Mouse (Mus musculus) thymus, postnatal 25 days (tissue): ENCODE data around the gene Icam4.
A peak's percentile ranks its signal among the peaks of the same experiment; 100 is the strongest.
"Not testable (repeated sequence)": the region's sequence is repeated elsewhere in the genome, so short reads cannot be mapped to it uniquely, and the experiment has no call there.

Source experiments
- DNase-seq: peaks from one replicate; pipeline ENCODE4 v3.0.0; 2022

Gene Icam4

DNA sequence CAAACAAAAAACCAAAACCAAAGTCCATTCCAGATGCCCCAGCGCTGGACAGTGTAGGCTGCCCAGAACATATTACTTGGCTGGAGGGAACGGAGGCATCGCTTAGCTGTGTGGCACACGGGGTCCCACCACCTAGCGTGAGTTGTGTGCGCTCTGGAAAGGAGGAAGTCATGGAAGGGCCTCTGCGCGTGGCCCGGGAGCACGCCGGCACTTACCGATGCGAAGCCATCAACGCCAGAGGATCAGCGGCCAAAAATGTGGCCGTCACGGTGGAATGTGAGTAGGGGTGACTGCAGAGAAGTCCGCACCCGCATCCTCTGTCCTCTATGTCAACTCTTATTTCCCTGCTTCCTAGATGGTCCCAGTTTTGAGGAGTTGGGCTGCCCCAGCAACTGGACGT lies 7.0 kb downstream of the Icam4 start:
- no peak for DNase-seq

DNA sequence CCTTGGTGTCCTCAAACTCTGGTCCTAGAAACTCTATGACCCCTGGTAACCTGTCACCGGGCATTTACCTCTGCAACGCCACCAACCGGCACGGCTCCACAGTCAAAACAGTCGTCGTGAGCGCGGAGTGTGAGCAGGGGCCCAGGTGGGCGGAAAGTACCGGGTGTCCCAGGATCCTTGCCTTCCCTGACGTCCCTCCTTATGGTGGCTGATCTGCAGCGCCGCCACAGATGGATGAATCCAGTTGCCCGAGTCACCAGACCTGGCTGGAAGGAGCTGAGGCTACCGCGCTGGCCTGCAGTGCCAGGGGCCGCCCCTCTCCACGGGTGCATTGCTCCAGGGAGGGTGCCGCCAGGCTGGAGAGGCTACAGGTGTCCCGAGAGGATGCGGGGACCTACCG lies 7.5 kb downstream of the Icam4 start:
- DNase-seq, result no peak

GRCm38 (mm10) chr9:21037481-21037891 lies 8.3 kb downstream of the Icam4 start:
- DNase-seq, result no peak

DNA sequence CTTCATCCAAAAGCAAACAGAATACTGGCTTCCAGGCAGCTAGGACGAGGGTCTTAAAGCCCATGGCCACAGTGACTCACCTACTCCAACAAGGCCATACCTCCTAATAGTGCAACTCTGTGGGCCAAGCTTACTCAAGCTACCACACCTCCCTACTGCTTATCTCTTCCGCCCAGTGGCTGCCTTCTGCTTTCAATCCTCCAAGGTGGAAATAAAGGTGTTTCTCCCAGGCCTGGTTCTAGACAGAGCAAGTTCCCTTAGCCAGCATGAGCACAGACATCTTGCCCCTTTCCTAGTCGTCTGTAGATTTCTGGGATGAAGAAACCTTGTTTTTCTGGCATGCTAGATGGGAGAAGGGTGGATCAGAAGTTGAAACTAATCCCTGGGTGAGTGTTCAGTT lies 10.6 kb downstream of the Icam4 start:
- no peak for DNase-seq

DNA sequence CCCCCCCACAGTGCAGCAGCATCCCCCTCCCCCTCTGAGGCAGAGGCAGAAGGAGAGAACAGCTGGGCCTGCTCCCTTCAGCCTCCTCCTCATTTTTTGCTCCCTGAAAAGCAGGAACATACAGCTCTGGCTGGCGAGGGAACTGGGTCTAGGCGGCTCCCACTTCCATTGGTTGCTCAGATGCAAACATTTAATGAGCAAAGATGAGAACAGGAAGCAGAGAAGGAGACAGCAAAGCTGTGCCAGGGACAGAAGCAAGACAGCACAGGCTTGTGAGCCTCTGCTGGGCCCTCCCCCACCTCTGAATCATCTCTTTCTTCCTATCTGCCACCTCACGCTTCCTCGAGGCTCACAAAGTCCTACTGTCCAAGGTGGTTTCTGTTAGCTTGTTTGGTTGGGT lies 12.1 kb downstream of the Icam4 start:
- no peak for DNase-seq

- DNase-seq, result no peak
These were observed 14.4 kb downstream of the Icam4 start for GRCm38 (mm10) chr9:21043563-21043962.

- not testable (repeated sequence) for DNase-seq
These were observed 15.6 kb downstream of the Icam4 start for GRCm38 (mm10) chr9:21044785-21045184.

- no peak for DNase-seq
These were observed 16.1 kb downstream of the Icam4 start for GRCm38 (mm10) chr9:21045235-21045634.

- no peak for DNase-seq
These were observed 22.4 kb downstream of the Icam4 start for GRCm38 (mm10) chr9:21051578-21051977.

GRCm38 (mm10) chr9:21062928-21063327 lies 33.8 kb downstream of the Icam4 start:
- DNase-seq, result no peak

DNA sequence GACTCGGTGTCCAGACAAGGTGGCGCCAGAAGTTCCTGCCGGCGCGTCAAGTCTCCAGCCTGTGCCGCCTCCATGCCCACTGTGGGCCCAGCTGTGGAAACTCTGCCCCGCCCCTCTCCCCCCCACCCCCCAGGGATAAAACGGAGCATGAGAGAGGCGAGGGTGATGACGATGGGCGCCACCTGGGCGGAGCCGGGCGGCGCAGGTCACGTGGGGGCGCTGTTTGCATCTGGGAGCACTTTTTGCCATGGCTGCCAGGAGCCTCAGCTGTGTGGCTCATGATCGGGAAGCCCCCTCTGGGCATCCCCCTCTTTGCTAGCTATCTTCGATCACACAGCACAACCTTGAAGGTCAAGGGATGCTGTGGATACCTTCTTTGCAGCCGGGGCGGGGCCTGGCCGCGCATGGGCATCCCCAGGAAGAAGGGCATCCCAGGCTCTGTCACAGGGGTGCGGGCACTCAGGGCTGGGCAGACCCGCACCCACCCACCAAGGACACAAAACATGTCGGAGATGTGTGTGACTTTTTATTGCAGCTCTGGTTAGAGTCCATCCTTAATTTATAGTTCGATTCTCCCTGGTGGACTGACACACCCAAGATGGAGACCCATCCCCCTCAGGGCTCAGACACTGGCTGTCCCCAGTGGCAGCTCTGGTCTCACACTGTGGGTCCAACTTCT lies 38.0 kb downstream of the Icam4 start, which contains the start of gene Zglp1:
Gene Zglp1, minus strand, starts transcription at position 88 of the 679 bp plus-strand sequence.
- DNase-seq, result no peak

DNA sequence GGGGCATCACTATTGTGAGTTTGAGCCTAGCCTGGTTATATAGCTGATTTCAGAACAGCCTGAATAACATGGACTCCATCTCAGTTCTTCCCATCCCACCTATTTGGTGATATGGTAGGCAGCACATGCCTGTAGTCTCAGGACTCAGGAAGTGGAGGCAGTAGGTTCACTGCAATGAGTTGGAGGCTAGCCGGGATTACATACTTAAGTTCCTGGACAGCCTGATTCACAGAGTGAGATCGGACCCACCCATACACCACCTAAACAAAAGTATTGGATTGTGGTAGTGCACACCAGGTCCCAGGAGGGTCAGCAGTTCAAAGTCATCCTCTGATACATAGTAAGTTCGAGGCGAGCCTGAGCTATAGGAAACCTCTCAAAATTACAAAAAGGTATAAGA lies 43.5 kb downstream of the Icam4 start:
- no peak for DNase-seq

GRCm38 (mm10) chr9:21073044-21073840 lies 44.1 kb downstream of the Icam4 start, which contains the start of the genes Gm49373 and Fdx1l:
Gm49373 (minus strand) TSS chr9:21073096.
Fdx1l (minus strand) TSS chr9:21073614.
- peak; percentile 83 for DNase-seq

GRCm38 (mm10) chr9:21074173-21074572 lies 45.0 kb downstream of the Icam4 start:
- no peak for DNase-seq

DNA sequence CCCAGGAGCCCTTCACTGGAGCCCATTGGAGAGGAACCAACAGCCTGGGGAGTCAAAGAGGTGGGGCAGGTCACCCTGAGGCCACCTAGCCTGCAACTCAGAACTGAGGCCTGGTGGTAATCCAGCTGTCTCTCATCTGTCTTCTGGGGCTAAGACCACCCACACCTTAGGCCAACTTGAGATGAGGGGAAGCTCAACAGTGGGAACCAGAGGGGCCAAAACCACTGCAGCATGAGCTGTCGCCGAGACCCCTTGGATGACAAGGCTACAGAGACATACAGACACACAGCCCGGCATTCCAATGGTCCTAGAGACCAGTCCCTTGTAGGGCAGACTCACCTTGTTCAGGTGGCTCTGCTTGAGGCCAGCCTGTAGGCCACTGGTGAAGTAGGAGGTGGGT lies 46.5 kb downstream of the Icam4 start:
- no peak for DNase-seq
